Mouse (Mus musculus) right cerebral cortex, postnatal 25 days (tissue): ENCODE data around the gene Abca5.
"Not testable (repeated sequence)": the region's sequence is repeated elsewhere in the genome, so short reads cannot be mapped to it uniquely, and the experiment has no call there.

Source experiments
- DNase-seq: peaks from one replicate; pipeline ENCODE4 v3.0.0; 2022

Abca5 gene

DNA sequence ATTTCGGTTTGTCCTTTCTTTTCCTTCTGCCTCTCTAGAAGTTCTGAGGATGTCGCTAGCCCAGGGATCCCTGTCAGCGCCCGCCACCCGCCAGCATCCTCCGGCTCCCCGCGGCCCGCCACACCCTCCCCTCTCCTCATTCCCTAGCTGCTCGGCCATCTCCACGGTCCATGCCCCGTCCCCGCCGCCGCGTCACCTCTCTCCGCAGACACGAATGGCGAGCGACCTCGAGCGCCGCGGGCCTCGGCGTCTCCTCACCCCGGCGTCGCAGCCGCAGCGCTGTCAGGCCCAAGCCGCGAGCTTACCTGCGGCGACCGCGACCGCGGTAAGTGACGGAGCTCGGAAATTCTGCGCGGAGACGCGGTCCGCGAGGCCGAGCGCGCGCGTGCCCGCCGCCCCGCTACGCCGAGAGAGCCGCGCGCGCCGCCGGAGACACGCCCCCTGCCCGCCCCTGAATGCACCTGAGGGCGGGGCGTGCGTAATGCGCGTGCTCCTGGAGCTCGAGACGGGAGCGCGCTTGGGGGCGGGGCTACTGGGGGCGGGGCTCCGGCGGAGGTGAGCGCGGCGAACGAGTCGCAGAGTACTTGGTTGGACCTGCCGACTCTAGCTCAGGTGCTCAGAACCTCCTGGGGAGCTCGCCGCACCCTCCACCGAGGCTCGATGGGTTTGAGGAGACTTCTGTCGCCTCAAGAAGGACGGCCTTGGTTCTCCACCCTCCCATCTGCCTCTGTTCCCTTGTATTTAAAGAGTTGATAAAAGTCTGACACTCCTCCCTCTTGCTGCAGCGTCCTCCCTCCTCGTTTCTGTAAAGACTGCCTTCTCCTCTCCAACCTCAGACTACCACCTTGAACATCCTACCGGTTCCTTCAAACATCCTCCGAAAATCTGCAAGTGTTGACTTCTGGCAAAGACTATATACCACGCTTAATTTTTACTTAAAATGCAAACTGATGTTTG is at the start of gene Abca5:
TSS of gene Abca5 (minus strand) at position 428 of the 957 bp plus-strand sequence.
- peak; percentile 90 for DNase-seq

DNA sequence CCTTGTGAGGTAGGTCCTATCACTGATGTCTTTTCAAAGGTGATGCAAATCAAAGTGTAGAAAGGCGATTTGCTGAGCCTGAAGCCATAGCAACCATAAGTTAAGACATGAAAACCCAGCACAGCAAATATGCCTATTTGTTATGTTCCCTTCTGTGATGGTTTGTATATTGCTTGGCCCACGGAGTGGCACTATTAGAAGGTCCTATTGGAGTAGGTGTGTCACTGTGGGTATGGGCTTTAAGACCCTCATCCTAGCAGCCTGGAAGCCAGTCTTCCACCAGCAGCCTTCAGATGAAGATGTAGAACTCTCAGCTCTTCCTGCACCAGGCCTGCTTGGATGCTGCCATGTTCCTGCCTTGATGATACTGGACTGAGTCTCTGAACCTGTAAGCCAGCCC is 48.0 kb upstream of the Abca5 start:
- DNase-seq, result no peak

DNA sequence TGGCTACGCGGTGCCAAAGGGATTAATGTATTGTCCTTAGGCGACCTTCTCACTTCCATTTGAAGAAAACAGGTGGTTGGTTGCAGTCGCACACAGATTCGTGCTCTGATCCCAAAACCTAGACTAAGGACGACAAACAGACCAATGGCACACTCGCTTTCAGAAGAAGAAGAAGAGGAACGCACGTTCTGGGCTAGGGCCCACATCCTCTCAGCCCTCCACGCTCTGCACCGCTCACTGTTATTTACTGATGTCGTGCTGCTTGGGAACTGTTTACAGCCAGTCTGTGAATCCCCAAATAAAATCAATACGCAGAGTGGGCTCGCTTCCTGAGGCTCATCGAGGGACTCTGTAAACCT is 42.8 kb upstream of the Abca5 start:
- DNase-seq, result no peak

DNA sequence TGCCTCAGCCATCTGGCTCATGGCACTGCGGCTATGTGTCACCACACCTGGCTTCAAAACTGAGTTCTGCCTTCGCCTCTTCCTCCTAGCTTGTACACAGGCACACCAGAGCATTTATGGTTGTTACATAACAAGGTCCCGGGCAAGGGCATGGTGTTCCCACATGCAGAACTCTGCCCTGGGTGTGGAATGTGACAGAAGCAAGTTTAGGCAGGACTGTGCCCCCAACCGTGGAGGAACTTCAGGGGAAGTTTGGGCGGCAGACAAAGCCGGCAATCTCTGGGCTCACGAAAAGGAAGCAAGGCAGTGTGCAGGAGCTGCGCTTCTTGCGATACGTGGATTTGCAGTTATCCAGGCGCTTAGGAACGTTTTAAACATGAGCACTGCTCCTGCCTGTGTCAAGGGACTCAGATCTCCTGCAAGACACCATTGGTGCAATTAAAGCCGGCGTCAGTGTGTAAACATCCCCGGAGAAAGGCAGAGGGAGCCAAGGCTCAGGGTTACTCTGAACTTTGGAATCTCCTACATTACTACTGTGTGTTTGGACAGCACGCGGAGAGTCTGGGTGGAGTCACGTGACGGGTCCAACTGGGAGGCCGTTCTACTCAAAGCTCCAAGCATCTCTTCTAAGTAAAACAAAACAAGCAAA is 42.3 kb upstream of the Abca5 start:
- peak; percentile 31 for DNase-seq

DNA sequence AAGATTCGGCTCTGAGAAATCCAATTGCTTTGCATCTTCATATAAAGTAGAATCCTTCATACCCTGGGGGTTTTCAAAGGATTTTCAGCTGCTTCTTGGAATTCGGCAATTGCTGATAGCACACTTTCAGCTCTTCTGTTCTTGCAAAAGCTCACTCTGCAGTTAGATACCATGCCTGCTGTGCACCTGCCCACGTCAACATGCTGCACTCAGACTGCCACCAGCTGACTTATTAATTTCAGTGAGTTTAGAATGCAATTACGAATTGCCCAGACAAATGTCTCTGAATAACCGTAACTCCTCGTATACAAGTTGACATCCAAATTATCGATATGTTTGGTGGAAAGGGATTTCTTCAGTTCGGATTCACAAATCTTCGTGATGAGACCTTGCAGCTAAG is 36.5 kb upstream of the Abca5 start:
- no peak for DNase-seq

DNA sequence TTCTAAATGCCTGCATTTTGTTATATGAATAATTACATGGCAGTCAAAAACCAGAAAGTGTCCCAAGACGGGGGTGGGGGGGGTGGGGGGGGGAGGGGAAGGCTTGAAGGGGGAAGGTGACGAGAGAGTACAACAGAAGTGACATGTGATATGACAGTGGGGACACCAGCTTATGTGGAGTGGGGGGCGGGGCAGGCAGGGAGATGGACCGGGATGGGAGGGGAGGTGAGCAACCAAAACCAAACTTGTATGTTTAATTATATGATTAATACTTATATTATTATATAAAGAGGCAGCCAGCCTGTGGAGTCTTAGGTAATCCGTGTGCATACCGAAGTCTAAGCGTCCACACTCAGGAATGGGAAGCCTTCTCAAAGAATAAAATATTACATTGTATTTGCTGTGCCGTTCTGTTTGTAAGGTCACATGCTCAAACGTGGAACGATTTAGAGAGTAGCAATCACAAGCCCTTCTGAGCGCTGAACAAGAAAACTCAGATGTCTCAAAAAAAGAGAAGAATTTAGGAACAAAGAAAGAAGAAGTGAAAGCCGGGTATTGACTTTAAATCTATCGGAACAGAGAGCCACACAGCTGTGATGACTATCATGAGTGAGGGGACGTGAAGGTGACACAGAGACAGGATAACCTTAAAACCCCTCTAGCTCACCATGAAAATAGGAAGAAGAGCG is 34.9 kb upstream of the Abca5 start:
- no peak for DNase-seq

DNA sequence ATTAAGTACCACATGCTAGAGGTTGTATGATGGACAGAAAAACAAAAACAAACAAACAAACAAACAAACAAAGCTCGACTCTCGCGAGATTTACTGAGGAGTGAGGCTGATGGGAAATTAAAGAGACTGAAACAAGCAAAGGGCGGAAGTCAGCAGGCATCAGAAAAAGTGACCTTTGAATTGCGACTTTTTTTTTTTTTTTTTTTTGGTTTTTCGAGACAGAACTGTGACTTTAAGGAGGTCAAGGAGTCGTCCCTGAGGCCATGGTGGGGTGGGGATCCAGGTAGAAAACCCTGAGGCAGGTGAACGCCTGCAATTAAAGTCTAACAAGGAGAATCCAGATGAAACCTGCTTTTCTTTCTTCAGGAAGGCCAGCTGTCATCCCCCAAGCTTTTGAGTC is 34.3 kb upstream of the Abca5 start:
- DNase-seq, result no peak

DNA sequence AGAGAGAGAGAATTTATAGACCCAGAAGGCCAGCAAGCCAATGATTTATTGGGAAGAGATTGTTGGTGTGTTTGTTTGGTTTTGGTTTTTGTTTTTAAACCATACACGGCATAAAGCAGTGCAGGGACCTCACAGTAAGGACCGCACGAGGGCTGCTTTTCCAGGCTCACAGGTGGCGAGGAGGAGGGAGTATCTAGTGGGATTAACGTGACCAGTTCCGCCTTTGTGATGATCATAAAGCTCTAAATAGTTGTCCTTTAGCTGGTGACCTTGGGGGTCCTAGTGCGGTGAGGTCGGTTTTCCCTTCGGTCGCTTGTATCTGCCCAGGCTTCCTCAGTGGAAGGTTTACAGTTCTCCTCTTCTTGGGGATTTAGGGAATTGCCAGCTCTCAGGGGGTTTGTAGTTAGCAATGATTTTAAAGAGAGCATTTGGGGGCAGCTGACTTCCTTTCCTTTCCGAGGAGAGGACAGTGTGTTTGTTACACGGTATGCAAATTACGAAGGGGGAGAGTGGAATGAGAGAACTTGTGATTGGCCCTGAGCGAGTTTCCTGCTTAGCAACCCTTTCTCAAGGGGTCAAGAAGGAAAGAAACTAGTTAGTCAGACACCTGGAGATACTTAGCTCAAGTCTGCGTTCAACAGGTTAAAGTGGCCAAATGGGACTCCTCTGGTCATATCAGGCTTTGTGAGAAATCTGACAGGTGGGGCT is 31.9 kb upstream of the Abca5 start:
- no peak for DNase-seq

DNA sequence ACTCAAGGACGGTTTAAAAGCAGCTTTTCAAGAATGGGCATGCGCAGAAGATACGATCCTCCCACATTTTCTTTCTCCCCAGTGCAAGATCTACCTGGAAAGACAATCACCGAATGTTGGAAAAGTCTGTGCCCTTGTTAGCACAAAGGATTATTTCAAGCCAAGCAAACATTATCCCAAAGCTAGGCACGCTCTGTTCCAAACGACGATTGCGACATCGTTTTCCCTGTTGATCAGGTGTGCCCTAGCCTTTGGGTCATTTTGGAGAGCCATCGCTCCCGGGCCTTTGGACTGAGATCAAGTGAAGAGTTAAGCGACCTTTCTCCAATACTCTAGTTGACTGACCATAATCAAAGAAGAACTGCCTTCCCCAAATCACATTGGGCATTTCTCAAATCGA is 30.1 kb upstream of the Abca5 start:
- no peak for DNase-seq

DNA sequence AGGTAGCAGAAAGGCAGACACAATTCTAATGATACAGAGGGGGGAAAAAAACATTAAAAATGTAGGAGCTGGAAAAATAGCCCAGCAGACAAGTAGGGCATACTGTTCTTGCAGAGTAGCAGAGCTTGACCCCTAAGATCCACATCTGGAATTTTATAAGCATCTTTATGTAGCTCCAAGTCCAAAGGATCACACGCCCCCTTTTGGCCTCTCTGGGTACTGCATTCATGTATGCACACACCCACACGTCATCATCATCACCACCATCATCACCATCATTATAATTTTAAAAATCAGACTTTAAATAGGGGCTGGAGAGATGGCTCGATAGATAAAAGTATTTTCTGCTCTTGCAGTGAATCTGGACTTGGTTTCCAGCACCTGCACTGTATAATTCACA is 29.4 kb upstream of the Abca5 start:
- DNase-seq, result no peak

DNA sequence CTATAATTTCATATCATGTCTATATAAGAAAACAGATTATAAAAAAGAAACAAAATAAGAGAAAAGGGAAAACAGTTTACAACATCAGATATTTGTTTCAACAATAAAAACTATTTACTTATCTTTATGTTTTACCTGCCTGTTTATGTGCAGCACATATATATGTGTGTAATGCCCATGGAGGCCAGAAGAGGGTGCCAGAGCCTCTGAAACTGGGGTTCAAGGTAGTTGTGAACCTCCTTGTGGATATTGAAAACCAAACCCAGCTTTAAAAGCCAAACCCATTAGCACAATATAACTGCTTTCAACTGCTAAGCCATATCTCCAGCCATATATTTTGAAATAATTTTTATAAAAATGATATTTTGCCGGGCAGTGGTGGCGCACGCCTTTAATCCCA is 27.5 kb upstream of the Abca5 start:
- DNase-seq, result no peak

DNA sequence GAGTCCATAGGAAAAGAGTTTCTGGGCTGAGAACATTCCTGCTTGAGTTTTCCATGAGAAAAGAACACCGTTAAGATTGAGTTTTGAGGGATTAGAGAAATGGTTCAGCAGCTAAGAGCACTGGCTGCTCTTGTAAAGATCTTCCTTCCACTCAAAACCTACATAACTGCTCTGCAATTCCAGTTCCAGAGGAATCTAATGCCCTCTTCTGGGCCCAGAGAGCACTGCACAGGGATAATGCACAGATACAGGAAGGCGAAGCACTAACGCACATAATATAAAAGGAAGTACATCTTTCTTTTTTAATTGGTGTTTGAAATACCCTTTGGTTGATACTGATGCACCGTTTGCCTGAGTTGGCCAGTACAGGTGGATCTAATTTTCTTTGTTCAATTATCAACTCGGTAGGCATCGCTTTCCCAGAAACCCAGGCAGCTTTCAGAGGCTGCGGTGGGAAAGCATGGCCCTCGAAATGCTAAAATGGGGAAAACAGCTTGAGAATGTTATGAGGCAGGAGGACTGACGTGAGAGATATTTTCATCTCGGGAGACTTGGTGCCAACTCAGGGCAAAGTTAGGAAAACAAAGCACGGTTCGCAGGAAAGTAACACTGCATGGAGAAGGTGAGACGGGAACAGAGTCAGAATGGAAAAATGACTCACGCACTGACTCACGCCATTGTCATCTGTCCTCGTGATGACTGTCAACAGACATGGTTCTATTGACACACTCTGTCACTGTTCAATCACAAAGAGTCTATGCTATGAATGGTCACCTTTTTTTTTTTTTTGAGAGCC is 20.4 kb upstream of the Abca5 start:
- DNase-seq, result peak; percentile 50

DNA sequence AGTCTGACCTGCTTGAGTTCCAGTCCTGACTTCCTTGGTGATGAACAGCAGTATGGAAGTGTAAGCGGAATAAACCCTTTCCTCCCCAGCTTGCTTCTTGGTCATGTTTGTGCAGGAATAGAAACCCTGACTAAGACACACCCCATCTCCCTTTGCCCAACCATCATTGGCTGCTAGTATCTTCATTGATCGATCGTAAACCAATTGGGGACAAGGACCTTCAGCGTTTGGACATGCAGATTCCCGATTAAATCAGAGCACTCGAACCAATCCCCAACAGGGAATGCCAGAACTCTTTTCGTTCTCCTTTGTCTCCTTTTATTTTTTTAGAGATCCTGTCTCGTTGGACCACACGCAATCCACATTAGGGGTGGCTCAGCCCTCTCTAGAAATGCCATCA is 17.6 kb upstream of the Abca5 start:
- not testable (repeated sequence) for DNase-seq

DNA sequence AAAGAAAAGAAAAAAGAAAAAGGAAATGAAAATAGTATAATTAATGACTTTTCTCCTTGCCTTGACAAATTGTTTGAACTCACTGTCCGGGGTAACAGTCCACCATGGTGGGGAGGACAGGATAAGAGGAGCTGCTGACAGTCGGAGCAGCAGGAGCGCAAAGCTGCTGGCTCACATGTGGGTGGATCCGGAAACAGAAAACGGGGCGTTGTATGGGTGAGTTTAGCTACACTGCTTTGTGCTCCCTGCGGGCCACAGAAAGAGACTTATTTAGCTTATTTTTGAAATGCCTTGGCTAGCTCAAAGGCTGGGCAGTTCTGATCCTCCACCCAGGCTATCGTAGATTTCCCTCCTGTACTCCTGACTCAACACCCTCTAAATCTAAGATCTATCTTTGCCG is 16.7 kb upstream of the Abca5 start:
- no peak for DNase-seq

DNA sequence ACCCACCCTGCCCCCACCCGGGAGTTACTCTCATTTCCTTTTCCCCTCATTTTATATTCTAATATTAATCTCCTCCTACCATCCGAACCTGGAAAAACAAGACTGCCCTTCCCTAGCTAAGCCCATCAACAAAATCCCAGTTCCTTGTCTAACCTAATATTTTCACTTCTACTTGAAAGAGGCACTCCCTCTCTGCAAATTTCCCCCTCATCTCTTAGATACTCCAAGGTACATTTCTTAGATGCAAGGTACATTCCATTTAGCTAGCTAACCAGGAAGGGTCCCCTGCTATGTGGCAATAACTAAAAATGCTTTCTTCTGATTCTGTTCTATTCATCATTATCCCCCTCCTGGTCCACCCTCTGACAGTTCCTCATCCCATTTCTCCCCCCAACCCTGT is 10.7 kb upstream of the Abca5 start:
- no peak for DNase-seq

DNA sequence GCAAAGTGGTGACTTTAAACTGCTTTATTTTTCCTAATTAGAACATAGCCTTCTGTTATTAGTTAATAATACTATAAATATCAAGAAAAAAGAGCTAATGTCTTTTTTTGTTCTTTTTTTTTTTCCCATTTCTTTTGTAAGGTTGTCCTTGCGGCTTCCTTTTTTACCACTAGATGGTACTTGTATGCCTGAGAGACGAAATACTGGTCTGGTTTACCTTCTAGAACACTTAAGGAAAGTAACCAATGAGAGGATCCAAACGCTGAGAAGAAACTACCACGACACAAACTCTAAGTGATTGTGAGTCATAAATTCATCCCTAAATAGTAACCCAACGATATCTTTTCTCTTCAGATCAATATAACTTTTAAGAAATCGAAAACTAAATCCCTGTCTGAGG is 10.3 kb upstream of the Abca5 start:
- no peak for DNase-seq

DNA sequence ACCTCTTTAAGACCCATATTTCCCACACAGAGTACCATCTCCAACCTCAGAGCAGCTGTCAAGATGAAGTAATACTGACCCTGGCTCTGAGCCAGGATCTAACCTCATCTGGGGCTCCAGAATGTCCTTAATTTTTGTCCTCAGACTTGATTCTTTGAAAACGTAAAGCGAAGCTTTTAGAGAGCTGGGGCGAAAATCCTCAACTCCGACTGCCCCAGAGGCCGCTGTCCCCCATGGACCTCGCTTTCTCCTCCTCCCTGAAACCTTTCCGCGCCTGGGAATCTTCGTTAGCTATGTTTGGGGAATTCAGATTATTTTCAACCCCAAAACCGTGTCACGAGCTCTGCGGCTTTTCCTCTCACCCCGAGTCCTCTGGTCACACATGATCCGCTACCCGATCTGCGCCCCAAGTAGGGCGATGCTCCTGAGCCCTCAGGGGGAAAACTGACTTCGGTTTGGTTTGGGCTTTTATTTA is 665 bp downstream of the Abca5 start:
- DNase-seq, result no peak

DNA sequence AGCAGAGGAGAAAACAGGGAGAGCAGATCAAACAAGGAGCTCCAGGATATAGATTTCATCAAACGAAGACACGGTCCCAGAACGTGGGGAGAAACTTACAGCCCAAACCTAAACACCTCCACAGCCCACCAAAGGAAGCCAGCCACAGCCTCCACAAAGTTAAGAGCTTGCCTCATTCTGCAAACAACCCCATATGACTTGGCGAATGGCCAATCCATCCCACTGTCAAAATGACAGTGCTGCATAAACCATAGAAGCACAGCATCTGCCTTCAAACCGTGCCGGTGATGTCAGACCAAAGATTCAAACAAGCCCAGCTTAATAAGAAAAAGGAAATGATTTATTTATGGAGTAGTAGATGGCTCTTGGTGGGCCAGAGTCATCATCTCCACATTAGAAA is 7.4 kb downstream of the Abca5 start:
- DNase-seq, result peak; percentile 20

DNA sequence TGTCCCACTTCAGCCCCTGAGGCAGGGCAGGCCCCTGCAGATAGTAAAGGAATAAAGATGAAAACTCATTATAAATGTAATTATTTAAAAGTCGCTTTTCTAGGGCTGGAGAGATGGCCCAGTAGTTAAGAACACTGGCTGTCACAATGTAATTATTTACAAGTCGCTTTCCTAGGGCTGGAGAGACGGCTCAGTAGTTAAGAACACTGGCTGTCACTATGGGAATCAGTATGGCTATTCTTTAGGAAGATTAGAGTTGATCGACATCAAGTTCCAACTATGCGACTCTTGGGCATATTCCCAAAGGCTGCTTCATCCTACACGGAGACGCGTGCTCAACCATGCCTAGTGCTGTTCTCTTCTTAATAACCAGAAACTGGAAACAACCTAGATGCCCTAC is 15.2 kb downstream of the Abca5 start:
- DNase-seq, result no peak

DNA sequence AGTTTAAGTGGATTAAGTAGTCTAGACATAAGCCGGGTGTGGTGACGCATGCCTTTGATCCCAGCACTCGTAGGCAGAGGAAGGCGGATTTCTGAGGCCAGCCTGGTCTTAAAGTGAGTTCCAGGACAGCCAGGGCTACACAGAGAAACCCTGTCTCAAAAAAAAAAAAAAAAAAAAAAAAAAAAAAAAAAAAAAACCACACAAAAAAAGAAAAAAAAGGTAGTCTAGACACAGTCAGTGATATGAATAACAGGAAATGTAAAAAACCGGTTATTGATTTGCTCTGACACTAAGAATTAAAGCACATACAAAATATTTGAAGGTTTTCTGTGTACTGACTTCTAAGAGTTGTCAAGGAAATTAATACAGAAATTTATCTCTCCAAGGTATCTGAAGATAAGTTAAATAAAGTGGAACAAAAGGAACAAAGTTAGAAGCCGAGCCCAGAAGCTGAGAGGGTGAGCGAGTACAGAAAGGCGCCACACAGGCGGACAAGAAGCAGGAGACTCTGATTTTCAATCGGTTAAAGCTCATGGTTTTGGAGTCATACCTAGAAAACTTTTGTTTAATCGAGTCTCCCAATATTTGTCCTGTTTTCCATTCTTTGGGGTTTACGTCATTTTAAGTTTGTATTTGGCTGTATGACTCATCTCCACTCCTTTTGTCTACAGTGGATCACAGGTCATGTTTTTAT is 30.9 kb downstream of the Abca5 start:
- no peak for DNase-seq

DNA sequence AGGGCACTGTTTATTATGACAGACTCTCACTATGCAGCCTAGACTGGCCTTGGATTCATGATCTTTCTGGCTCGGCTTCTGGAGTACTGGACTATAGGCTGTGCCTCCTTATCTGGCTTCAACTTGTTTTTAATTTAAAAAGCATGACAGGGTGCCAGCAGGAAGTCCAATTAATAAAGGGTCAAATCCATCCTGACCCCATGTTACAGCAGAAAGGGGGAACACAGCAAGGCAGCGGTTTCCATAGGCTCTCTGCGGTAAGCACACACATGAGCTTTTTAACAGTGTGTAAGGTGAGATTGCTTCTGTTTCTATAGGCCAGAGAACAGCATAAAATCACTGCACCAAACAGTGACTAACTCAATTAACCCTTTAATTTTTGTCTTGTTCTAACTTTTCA is 34.1 kb downstream of the Abca5 start:
- DNase-seq, result no peak
